Mouse (Mus musculus) MEL (cell line): ENCODE results near the gene Vps8. TPM values are rescaled to one million over a fixed set of nuclear protein-coding genes. Genes with fewer than 3 reads are reported as not detected.

Source experiments
- DNase-seq: peaks from one replicate; pipeline ENCODE4 v3.0.0; 2011; ENCODE audit warnings: low read depth, low spot score
- H3K27ac ChIP-seq: 2 replicates; pipeline ENCODE4 v1.5.1; 2012; ENCODE audit warnings: low read depth, mild to moderate bottlenecking, control low read depth, low read length, moderate library complexity; ENCODE audit not compliant: control insufficient read depth
- H3K27me3 ChIP-seq, 2 experiments: fragments of 150-350 bp in 1 of 2; sonication (generic) in 1 of 2; 2 replicates each; pipeline ENCODE4 v1.6.1; 2012; ENCODE audit warnings: low read length in 2 of 2, mild to moderate bottlenecking in 2 of 2, improper control_type of control experiment in 1 of 2, moderate library complexity in 1 of 2; ENCODE audit not compliant: insufficient read depth in 2 of 2, control insufficient read depth in 1 of 2
- H3K36me3 ChIP-seq, 2 experiments: 2 replicates each; pipeline ENCODE4 v1.6.1; 2012 to 2014; ENCODE audit warnings: low read length in 2 of 2, improper control_type of control experiment in 1 of 2, inconsistent platforms in 1 of 2, mild to moderate bottlenecking in 1 of 2; ENCODE audit not compliant: insufficient read depth in 2 of 2, control insufficient read depth in 1 of 2
- H3K4me1 ChIP-seq, 2 experiments: fragments of 150-350 bp in 1 of 2; sonication (generic) in 1 of 2; 2 replicates each; pipeline ENCODE4 v1.6.1; 2012; ENCODE audit warnings: low read length in 2 of 2, improper control_type of control experiment in 1 of 2, mild to moderate bottlenecking in 1 of 2; ENCODE audit not compliant: insufficient read depth in 2 of 2, control insufficient read depth in 1 of 2
- H3K4me3 ChIP-seq, 2 experiments: fragments of 150-350 bp in 1 of 2; sonication (generic) in 1 of 2; 2 replicates each; pipeline ENCODE4 v1.5.1; 2012; ENCODE audit warnings: low read depth in 2 of 2, low read length in 2 of 2, mild to moderate bottlenecking in 2 of 2, moderate library complexity in 2 of 2, control low read depth in 1 of 2, improper control_type of control experiment in 1 of 2; ENCODE audit not compliant: control insufficient read depth in 1 of 2, insufficient read depth in 1 of 2
- H3K79me2 ChIP-seq: 2 replicates; pipeline ENCODE4 v1.6.1; 2012; ENCODE audit warnings: mild to moderate bottlenecking, low read length, moderate library complexity; ENCODE audit not compliant: control insufficient read depth, poor library complexity, insufficient read depth
- H3K9ac ChIP-seq: 2 replicates; pipeline ENCODE4 v1.6.1; 2012; ENCODE audit warnings: low read depth, mild to moderate bottlenecking, control low read depth, low read length, moderate library complexity; ENCODE audit not compliant: control insufficient read depth, poor library complexity, severe bottlenecking
- H3K9me3 ChIP-seq: fragments of 150-350 bp; sonication (generic); replicated peaks from 2 replicates; pipeline ENCODE4 v1.6.1; 2012; ENCODE audit warnings: mild to moderate bottlenecking, low read length, improper control_type of control experiment, moderate library complexity; ENCODE audit not compliant: insufficient read depth
- BHLHE40 ChIP-seq: IDR thresholded peaks from 2 replicates; pipeline ENCODE4 v1.6.1; 2012; ENCODE audit warnings: low read depth, mild to moderate bottlenecking, inconsistent platforms, low read length, improper control_type of control experiment, borderline replicate concordance
- CHD2 ChIP-seq: IDR thresholded peaks from 2 replicates; pipeline ENCODE4 v1.6.1; 2011; ENCODE audit warnings: low read length, improper control_type of control experiment
- CTCF ChIP-seq, 3 experiments: IDR thresholded peaks in 2 of 3; conservative IDR thresholded peaks in 1 of 3; 2 replicates each; pipeline ENCODE4 v1.5.1; 2011 to 2012; ENCODE audit warnings: low read length in 3 of 3, low read depth in 2 of 3, mild to moderate bottlenecking in 2 of 3, improper control_type of control experiment in 1 of 3, inconsistent platforms in 1 of 3, mixed read lengths in 1 of 3, moderate library complexity in 1 of 3; ENCODE audit not compliant: control insufficient read depth in 1 of 3, insufficient read depth in 1 of 3, poor library complexity in 1 of 3, severe bottlenecking in 1 of 3
- EP300 ChIP-seq, 2 experiments: IDR thresholded peaks; 2 replicates each; pipeline ENCODE4 v1.6.1; 2011; ENCODE audit warnings: improper control_type of control experiment in 2 of 2, low read length in 2 of 2, low read depth in 1 of 2, mild to moderate bottlenecking in 1 of 2
- GABPA ChIP-seq: IDR thresholded peaks from 2 replicates; pipeline ENCODE4 v1.6.1; 2012; ENCODE audit warnings: low read depth, mild to moderate bottlenecking, inconsistent platforms, low read length, improper control_type of control experiment, moderate library complexity
- GATA1 ChIP-seq: IDR thresholded peaks from 2 replicates; pipeline ENCODE4 v1.6.1; 2011; ENCODE audit warnings: low read depth, low read length, improper control_type of control experiment
- KAT2A ChIP-seq: conservative IDR thresholded peaks from 2 replicates; pipeline ENCODE4 v1.6.1; 2012; ENCODE audit warnings: low read depth, low read length, improper control_type of control experiment, inconsistent platforms
- MAFK ChIP-seq: IDR thresholded peaks from 2 replicates; pipeline ENCODE4 v1.6.1; 2011; ENCODE audit warnings: low read depth, mild to moderate bottlenecking, low read length, improper control_type of control experiment, borderline replicate concordance
- MAX ChIP-seq: IDR thresholded peaks from 2 replicates; pipeline ENCODE4 v1.6.1; 2011; ENCODE audit warnings: low read length, improper control_type of control experiment
- MEF2A ChIP-seq: IDR thresholded peaks from 2 replicates; pipeline ENCODE4 v1.6.1; 2014; ENCODE audit warnings: low read depth, mild to moderate bottlenecking, inconsistent platforms, low read length, improper control_type of control experiment; ENCODE audit not compliant: poor library complexity, insufficient replicate concordance, severe bottlenecking; ENCODE audit errors: extremely low read depth
- MXI1 ChIP-seq: IDR thresholded peaks from 2 replicates; pipeline ENCODE4 v1.6.1; 2011; ENCODE audit warnings: mild to moderate bottlenecking, low read depth, low read length, improper control_type of control experiment
- NRF1 ChIP-seq: IDR thresholded peaks from 2 replicates; pipeline ENCODE4 v1.6.1; 2014; ENCODE audit warnings: low read depth, mild to moderate bottlenecking, inconsistent platforms, low read length, improper control_type of control experiment, moderate library complexity; ENCODE audit not compliant: poor library complexity, insufficient read depth, severe bottlenecking
- POLR2AphosphoS2 ChIP-seq: IDR thresholded peaks from 2 replicates; pipeline ENCODE4 v1.6.1; 2011; ENCODE audit warnings: low read length, improper control_type of control experiment
- POLR2AphosphoS5 ChIP-seq: IDR thresholded peaks from 2 replicates; pipeline ENCODE4 v1.6.1; 2012; ENCODE audit warnings: low read depth, borderline replicate concordance, mild to moderate bottlenecking, inconsistent platforms, low read length, moderate library complexity, mixed read lengths
- RAD21 ChIP-seq: IDR thresholded peaks from 2 replicates; pipeline ENCODE4 v1.6.1; 2011; ENCODE audit warnings: mild to moderate bottlenecking, low read depth, low read length, improper control_type of control experiment
- RCOR1 ChIP-seq: IDR thresholded peaks from 2 replicates; pipeline ENCODE4 v1.6.1; 2012; ENCODE audit warnings: low read depth, mild to moderate bottlenecking, inconsistent platforms, low read length, improper control_type of control experiment
- SMC3 ChIP-seq: IDR thresholded peaks from 2 replicates; pipeline ENCODE4 v1.6.1; 2011; ENCODE audit warnings: low read depth, low read length, improper control_type of control experiment
- TCF12 ChIP-seq: IDR thresholded peaks from 2 replicates; pipeline ENCODE4 v1.6.1; 2014; ENCODE audit warnings: low read depth, mild to moderate bottlenecking, inconsistent platforms, low read length, improper control_type of control experiment, moderate library complexity
- USF1 ChIP-seq: IDR thresholded peaks from 2 replicates; pipeline ENCODE4 v1.6.1; 2014; ENCODE audit warnings: low read depth, mild to moderate bottlenecking, inconsistent platforms, low read length, improper control_type of control experiment, moderate library complexity
- USF2 ChIP-seq, 2 experiments: IDR thresholded peaks; 2 replicates each; pipeline ENCODE4 v1.6.1; 2011 to 2012; ENCODE audit warnings: improper control_type of control experiment in 2 of 2, low read length in 2 of 2, borderline replicate concordance in 1 of 2, inconsistent platforms in 1 of 2, low read depth in 1 of 2, mild to moderate bottlenecking in 1 of 2; ENCODE audit not compliant: insufficient read depth in 1 of 2
- ZMIZ1 ChIP-seq: IDR thresholded peaks from 2 replicates; pipeline ENCODE4 v1.6.1; 2012; ENCODE audit warnings: low read depth, mild to moderate bottlenecking, inconsistent platforms, low read length, improper control_type of control experiment, moderate library complexity
- ZNF384 ChIP-seq: IDR thresholded peaks from 2 replicates; pipeline ENCODE4 v1.6.1; 2012; ENCODE audit warnings: low read depth, mild to moderate bottlenecking, inconsistent platforms, low read length, improper control_type of control experiment
- polyA plus RNA-seq, 2 experiments: library from polyadenylated mRNA; stranded (reverse) in 1 of 2; unstranded in 1 of 2; fragments of >175 nt in 1 of 2; fragments of >200 nt in 1 of 2; gene quantifications; 2 replicates each; pipeline versions ENCODE4 v1.2.1 to v1.2.4; 2012; ENCODE audit warnings: low replicate concordance in 2 of 2, low read depth in 1 of 2; ENCODE audit not compliant: insufficient read length in 2 of 2, insufficient read depth in 1 of 2, missing spikeins in 1 of 2
- total RNA-seq: library from RNA; depleted of rRNA; stranded (reverse); fragments of 300-350 nt; gene quantifications from 2 replicates; pipeline ENCODE4 v1.2.3, GENCODE M21; 2012

The Vps8 gene
- total and polyA plus RNA-seq, 3 experiments, result 10.5 to 14.0 TPM; not detected in 1

- H3K9ac ChIP-seq, result no peak overlapping the region
- peak; percentile 68 for DNase-seq
- no peaks in the 10 kb centered on the region for H3K9me3 ChIP-seq
- no peak overlapping the region for H3K4me3 ChIP-seq
- H3K36me3 ChIP-seq, result peaks cover 0 to 2% of the 10 kb centered on the region in 2 experiments; a peak in 1 of 4 replicates
- H3K4me1 ChIP-seq, result peaks cover 3 to 7% of the 10 kb centered on the region in 2 experiments
- H3K27me3 ChIP-seq, result no peaks in the 10 kb centered on the region
- no peak for TF ChIP-seq MEF2A
- 0 out of 2 replicates have a peak, but pooled peaks have one; percentile 18 for TF ChIP-seq GATA1
- no peak for TF ChIP-seq KAT2A
- TF ChIP-seq ZMIZ1, result no peak
- TF ChIP-seq EP300 (IDR thresholded peaks at IDR 0.05; ENCODE audit: low read depth in 1 of 2, low read length in 2 of 2), result no peak
- no peak for TF ChIP-seq BHLHE40
- no peak for TF ChIP-seq TCF12
- no peak for TF ChIP-seq POLR2AphosphoS2
- TF ChIP-seq USF1, result no peak
- no peak for TF ChIP-seq MAFK
- no peak for TF ChIP-seq RCOR1
- peak; percentile 60; the same call in 1 of the 2 replicates for TF ChIP-seq ZNF384
- TF ChIP-seq MAX, result no peak
- no peak for TF ChIP-seq MXI1
- TF ChIP-seq CHD2, result no peak
- TF ChIP-seq GABPA, result no peak
- peak; percentile 41 for TF ChIP-seq RAD21
- peak; percentile 23 to 83 (median 76); a peak in 5 of 6 replicates for TF ChIP-seq CTCF (IDR thresholded peaks at IDR 0.05 in 2 of 3, conservative IDR thresholded peaks at IDR 0.05 in 1 of 3; ENCODE audit: control insufficient read depth in 1 of 3, insufficient read depth in 1 of 3, low read depth in 2 of 3, low read length in 3 of 3, poor library complexity in 1 of 3, severe bottlenecking in 1 of 3)
- no peak for TF ChIP-seq POLR2AphosphoS5
- TF ChIP-seq SMC3, result peak; percentile 52
- TF ChIP-seq NRF1, result no peak
- TF ChIP-seq USF2 (IDR thresholded peaks at IDR 0.05; ENCODE audit: borderline replicate concordance in 1 of 2, insufficient read depth in 1 of 2, low read depth in 1 of 2, low read length in 2 of 2), result no peak
- TF ChIP-seq, all 39 proteins: peak for 5
- Histone ChIP-seq H3K27ac (no peak overlapping the region), H3K79me2 (no peaks in the 10 kb centered on the region)
Observed at GRCm38 (mm10) chr16:21433543-21433942, 10.6 kb downstream of the Vps8 start.
